Mouse (Mus musculus): ENCODE measurements at regions not wholly inside any gene's neighbourhood (a gene's known extent, or its start where the extent isn't known, plus 50 kb on each side); places are given as distances from the start of the nearest gene placed in this dataset.

GRCm38 (mm10) chr2:72551268-72551667 is 75.3 kb downstream of the Cdca7 start:
- H3K27me3 ChIP-seq (replicated peaks) = peaks cover 33% of the 10 kb centered on the region
- dilution Hi-C loops (cut with MboI; ENCODE audit: extremely low pct_ligation_motif_present, extremely low pct_unique_long_range_greater_than_20kb, low sequenced_read_pairs) = no loop called here
- H3K4me1 ChIP-seq (ENCODE audit: control insufficient read depth in 1 of 2, insufficient read depth in 2 of 2) = no peaks in the 10 kb centered on the region
- no peak overlapping the region for H3K4me3 ChIP-seq (replicated peaks in 1 of 3; ENCODE audit: low read depth in 2 of 3, low read length in 2 of 3, poor library complexity in 1 of 3)
- H3K4me2 ChIP-seq (ENCODE audit: insufficient read depth, low read depth, poor library complexity, severe bottlenecking) = no peak overlapping the region
- TF ChIP-seq HCFC1 (IDR thresholded peaks at IDR 0.05; ENCODE audit: low read depth, low read length) (no peak), MAFK (IDR thresholded peaks at IDR 0.05; ENCODE audit: insufficient replicate concordance, low read length) (no peak), ZKSCAN1 (IDR thresholded peaks at IDR 0.05; ENCODE audit: borderline replicate concordance, low read depth, low read length) (no peak)
- H3K9me3 ChIP-seq (replicated peaks; ENCODE audit: low read length) = peaks cover 5% of the 10 kb centered on the region
- no peak for DNase-seq (ENCODE audit: extremely low read depth)
- H3K36me3 ChIP-seq (replicated peaks in 1 of 2; ENCODE audit: control insufficient read depth in 1 of 2, insufficient read depth in 1 of 2, low read length in 1 of 2) = no peaks in the 10 kb centered on the region
- H3K9ac ChIP-seq (ENCODE audit: insufficient read depth, low read depth) = no peak overlapping the region
- in situ Hi-C loops (cut with MboI; ENCODE audit: low pct_ligation_motif_present, low pct_unique_long_range_greater_than_20kb, low sequenced_read_pairs) = no loop called here
- H3K27ac ChIP-seq (ENCODE audit: insufficient read depth, low read depth) = no peak overlapping the region
- no peaks in the 10 kb centered on the region for H3K79me2 ChIP-seq (replicated peaks; ENCODE audit: control insufficient read depth, extremely low read depth, insufficient read depth, poor library complexity, severe bottlenecking)

- in situ Hi-C loops (cut with MboI; ENCODE audit: low pct_ligation_motif_present, low pct_unique_long_range_greater_than_20kb, low sequenced_read_pairs) (no loop called here), dilution Hi-C loops (cut with MboI; ENCODE audit: extremely low pct_ligation_motif_present, extremely low pct_unique_long_range_greater_than_20kb, low sequenced_read_pairs) (no loop called here)
- Histone ChIP-seq H3K79me2 (replicated peaks; ENCODE audit: control insufficient read depth, extremely low read depth, insufficient read depth, poor library complexity, severe bottlenecking) (no peaks in the 10 kb centered on the region), H3K27ac (ENCODE audit: insufficient read depth, low read depth) (no peak overlapping the region), H3K36me3 (replicated peaks in 1 of 2; ENCODE audit: control insufficient read depth in 1 of 2, insufficient read depth in 1 of 2, low read length in 1 of 2) (no peaks in the 10 kb centered on the region), H3K27me3 (replicated peaks) (peaks cover 24% of the 10 kb centered on the region), H3K9ac (ENCODE audit: insufficient read depth, low read depth) (no peak overlapping the region), H3K9me3 (replicated peaks; ENCODE audit: low read length) (peaks cover 5% of the 10 kb centered on the region), H3K4me1 (ENCODE audit: control insufficient read depth in 1 of 2, insufficient read depth in 2 of 2) (no peaks in the 10 kb centered on the region), H3K4me2 (ENCODE audit: insufficient read depth, low read depth, poor library complexity, severe bottlenecking) (no peak overlapping the region), H3K4me3 (replicated peaks in 1 of 3; ENCODE audit: low read depth in 2 of 3, low read length in 2 of 3, poor library complexity in 1 of 3) (no peak overlapping the region)
- TF ChIP-seq ZNF384 (IDR thresholded peaks at IDR 0.05; ENCODE audit: low read depth, low read length) (no peak), ETS1 (conservative IDR thresholded peaks at IDR 0.05; ENCODE audit: low read depth, low read length) (no peak), USF2 (conservative IDR thresholded peaks at IDR 0.05; ENCODE audit: low read depth, low read length) (no peak), ZKSCAN1 (IDR thresholded peaks at IDR 0.05; ENCODE audit: borderline replicate concordance, low read depth, low read length) (no peak), SIN3A (IDR thresholded peaks at IDR 0.05; ENCODE audit: low read length) (no peak), MYC (IDR thresholded peaks at IDR 0.05; ENCODE audit: low read depth, low read length) (no peak), MAFK (IDR thresholded peaks at IDR 0.05; ENCODE audit: insufficient replicate concordance, low read length) (no peak), IRF4 (IDR thresholded peaks at IDR 0.05; ENCODE audit: low read depth, low read length) (no peak), MAX (IDR thresholded peaks at IDR 0.05; ENCODE audit: low read length) (no peak), E2F4 (IDR thresholded peaks at IDR 0.05; ENCODE audit: insufficient replicate concordance, low read depth, low read length) (no peak), BHLHE40 (IDR thresholded peaks at IDR 0.05; ENCODE audit: low read depth, low read length) (no peak), MXI1 (IDR thresholded peaks at IDR 0.05; ENCODE audit: low read depth, low read length) (no peak), ZMIZ1 (IDR thresholded peaks at IDR 0.05; ENCODE audit: low read depth, low read length) (no peak), UBTF (IDR thresholded peaks at IDR 0.05; ENCODE audit: low read depth, low read length) (no peak), USF1 (IDR thresholded peaks at IDR 0.05; ENCODE audit: low read depth, low read length) (no peak), PAX5 (IDR thresholded peaks at IDR 0.05; ENCODE audit: low read length) (no peak), CTCF (conservative IDR thresholded peaks at IDR 0.05 in 1 of 2, IDR thresholded peaks at IDR 0.05 in 1 of 2; ENCODE audit: low read depth in 2 of 2, low read length in 2 of 2) (no peak), HCFC1 (IDR thresholded peaks at IDR 0.05; ENCODE audit: low read depth, low read length) (no peak), POLR2AphosphoS2 (IDR thresholded peaks at IDR 0.05; ENCODE audit: low read depth, low read length) (no peak)
- no peak for DNase-seq (ENCODE audit: extremely low read depth)
These were observed 78.6 kb downstream of the Cdca7 start for GRCm38 (mm10) chr2:72554603-72555002.
